Mouse (Mus musculus) bone marrow macrophage, adult 2 months (primary cell): Measurements from ENCODE around the gene Tmx2. TPM values are rescaled to one million over a fixed set of nuclear protein-coding genes. Genes with fewer than 3 reads are reported as not detected.
"Not testable (repeated sequence)": the region's sequence is repeated elsewhere in the genome, so short reads cannot be mapped to it uniquely, and the experiment has no call there.

Source experiments
- H3K27ac ChIP-seq: 2 replicates; pipeline ENCODE4 v1.5.1; 2012; ENCODE audit warnings: low read depth, low read length; ENCODE audit not compliant: insufficient read depth
- H3K4me1 ChIP-seq: 2 replicates; pipeline ENCODE4 v1.6.1; 2012; ENCODE audit warnings: low read length; ENCODE audit not compliant: control insufficient read depth, insufficient read depth
- H3K4me3 ChIP-seq: 2 replicates; pipeline ENCODE4 v1.5.1; 2012; ENCODE audit warnings: mild to moderate bottlenecking, low read length, moderate library complexity; ENCODE audit not compliant: insufficient read depth
- CTCF ChIP-seq: IDR thresholded peaks from 2 replicates; pipeline ENCODE4 v1.5.1; 2012; ENCODE audit warnings: low read depth, mild to moderate bottlenecking, low read length, moderate library complexity
- POLR2A ChIP-seq: IDR thresholded peaks from 2 replicates; pipeline ENCODE4 v1.6.1; 2012; ENCODE audit warnings: mild to moderate bottlenecking, low read depth, low read length, borderline replicate concordance
- polyA plus RNA-seq: library from polyadenylated mRNA; stranded (reverse); fragments of >200 nt; gene quantifications from 2 replicates; pipeline ENCODE4 v1.2.4, GENCODE M21; 2012; ENCODE audit not compliant: missing spikeins, insufficient read depth, insufficient read length

The Tmx2 gene
- 41.4 TPM in 2 replicates for polyA plus RNA-seq

DNA sequence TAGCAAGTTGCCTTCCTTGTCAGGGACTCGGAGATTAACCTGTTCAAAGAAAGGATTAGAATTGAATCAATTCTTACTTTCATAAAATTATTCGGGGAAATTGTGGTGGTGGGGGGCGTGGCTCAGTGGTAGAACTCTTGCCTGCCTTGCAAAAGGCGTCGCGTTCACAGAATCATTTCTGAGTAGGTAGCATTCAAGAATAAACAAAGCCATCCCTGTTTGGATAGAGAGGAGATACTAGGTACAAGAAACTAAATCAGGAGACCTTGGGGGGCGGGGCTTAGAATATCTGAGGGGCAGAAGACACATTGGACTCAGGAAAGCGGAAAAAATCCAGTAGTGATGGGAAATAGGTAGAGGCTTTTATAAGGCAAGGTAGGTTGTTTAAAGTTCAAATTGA, at the start of gene Tmx2:
Gene Tmx2 (minus strand): TSS at position 125 of the 400 bp plus-strand sequence.
- Histone ChIP-seq H3K4me3 (peak within 1 kb of the TSS; percentile 98), H3K4me1 (peaks cover 6% of the 10 kb centered on the region), H3K27ac (peak within 1 kb of the TSS; percentile 18; the same call in 1 of the 2 replicates)
- TF ChIP-seq POLR2A: no peak
- no peak for TF ChIP-seq CTCF

DNA sequence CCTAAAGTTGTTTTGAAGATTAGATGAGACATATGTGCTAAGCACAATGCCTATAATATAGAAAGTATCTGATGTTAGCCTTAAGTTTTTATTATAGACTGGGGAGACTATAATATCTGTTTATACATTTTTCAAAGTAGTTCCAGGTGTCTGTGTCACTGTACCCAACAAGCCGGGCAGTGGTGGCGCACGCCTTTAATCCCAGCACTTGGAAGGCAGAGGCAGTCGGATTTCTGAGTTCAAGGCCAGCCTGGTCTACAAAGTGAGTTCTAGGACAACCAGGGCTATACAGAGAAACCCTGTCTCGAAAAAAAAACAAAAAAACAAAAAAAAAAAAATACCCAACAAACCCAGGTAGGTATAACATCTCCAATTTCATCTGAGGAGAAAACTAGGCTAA, 49.3 kb upstream of the Tmx2 start:
- not testable (repeated sequence) for H3K4me3 ChIP-seq, H3K27ac ChIP-seq
- peaks cover 10% of the 10 kb centered on the region for H3K4me1 ChIP-seq

DNA sequence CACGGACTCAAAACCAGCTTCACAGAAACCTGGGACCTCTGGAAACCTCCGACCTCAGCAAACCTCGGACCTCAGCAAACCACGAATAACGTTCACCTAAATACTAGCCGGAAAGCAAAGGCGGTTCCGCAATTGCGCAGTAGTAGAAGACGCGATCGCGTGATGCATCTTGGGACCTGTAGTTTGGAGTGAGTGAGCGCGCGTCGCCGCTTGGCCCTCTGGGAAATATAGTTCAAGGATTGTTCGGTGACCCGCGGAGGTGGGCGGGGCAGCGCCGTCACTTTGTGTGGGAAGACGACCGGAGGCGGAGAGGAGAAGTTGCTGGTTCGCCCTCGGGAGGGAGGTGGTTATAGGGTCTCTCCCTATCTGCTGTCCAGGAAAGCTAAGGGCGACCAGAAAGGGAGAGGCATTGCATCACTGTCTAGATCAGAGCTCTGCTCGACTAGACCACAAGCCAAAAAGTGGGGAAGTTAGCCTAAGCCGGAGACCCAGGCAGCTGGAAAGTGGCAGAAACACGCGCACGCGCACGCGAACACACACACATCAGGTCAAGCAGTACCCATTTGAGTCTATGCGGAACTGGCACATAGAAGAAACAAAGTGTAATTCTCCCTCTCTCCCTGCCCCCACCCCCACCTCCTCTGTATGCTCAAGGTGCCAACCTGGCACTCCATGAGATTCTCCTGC, 48.4 kb upstream of the Tmx2 start, which contains the start of gene Clp1:
Gene Clp1 (minus strand): TSS at position 179 of the 687 bp plus-strand sequence.
- TF ChIP-seq POLR2A: no peak; the same call in 1 of the 2 replicates
- TF ChIP-seq CTCF: no peak
- peaks cover 9% of the 10 kb centered on the region for H3K4me1 ChIP-seq
- H3K4me3 ChIP-seq: peak within 1 kb of the TSS; percentile 68
- peak within 1 kb of the TSS; percentile 89 for H3K27ac ChIP-seq

DNA sequence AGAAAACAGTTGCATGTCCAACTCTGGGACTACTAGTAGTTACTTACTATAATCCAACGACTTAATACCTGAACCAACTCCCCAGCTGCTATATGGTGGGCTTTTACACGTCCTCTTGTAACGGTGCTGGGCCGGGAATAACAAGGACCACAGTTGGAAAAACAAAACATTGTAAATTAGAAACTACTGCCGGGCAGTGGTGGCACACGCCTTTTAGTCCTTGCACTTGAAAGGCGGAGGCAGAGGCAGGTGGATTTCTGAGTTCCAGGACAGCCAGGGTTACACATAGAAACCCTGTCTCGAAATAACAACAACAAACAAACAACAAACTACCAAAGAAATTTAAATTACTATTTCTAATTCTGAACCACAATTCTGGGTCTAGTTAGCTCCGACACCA, 47.8 kb upstream of the Tmx2 start:
- peaks cover 9% of the 10 kb centered on the region for H3K4me1 ChIP-seq
- no peak for TF ChIP-seq POLR2A
- TF ChIP-seq CTCF: no peak
- H3K4me3 ChIP-seq: peak overlapping the region; percentile 68
- no peak overlapping the region; the same call in 1 of the 2 replicates for H3K27ac ChIP-seq

DNA sequence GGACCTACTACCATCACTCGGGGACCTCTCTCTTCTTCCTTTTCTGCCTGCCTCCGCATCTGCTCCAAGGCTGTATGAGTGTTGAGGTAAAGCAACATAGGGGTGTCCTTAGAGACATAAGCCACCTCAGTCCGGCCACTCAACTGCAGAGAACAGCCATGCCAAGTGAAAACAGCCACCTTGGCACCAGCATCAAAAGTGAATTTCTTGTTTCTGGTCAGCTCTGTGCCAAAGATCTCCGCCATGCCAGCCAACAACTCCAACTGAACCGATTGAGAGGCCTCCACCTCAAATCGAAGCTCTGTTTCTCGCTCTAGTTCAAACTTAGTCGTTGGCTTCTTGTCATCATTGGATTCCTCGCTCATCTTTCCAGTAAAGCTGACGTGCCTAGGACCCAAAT, 46.8 kb upstream of the Tmx2 start:
- peak overlapping the region; percentile 68 for H3K4me3 ChIP-seq
- peaks cover 9% of the 10 kb centered on the region for H3K4me1 ChIP-seq
- TF ChIP-seq CTCF: no peak
- H3K27ac ChIP-seq: no peak overlapping the region

DNA sequence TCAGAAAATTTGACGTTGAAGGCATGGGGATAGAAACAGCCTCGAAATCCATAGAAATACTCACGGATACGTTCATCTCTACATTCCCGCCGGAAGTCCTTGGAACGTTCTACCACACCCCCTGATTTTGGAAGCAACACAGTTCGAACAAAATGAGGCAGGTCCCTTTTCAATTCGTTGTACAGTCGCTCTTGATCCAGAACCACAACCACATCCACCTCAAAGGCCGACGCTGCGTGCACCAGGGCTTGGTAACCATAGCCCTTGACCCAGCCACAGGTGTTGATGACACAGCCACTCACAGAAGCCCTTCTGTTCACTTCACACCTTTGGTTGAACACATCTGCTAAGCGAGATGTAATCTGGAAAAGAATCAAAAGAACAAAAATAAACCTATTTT, 44.9 kb upstream of the Tmx2 start:
- TF ChIP-seq CTCF (no peak), POLR2A (no peak)
- Histone ChIP-seq H3K27ac (no peak overlapping the region), H3K4me1 (peaks cover 9% of the 10 kb centered on the region), H3K4me3 (no peak overlapping the region)

DNA sequence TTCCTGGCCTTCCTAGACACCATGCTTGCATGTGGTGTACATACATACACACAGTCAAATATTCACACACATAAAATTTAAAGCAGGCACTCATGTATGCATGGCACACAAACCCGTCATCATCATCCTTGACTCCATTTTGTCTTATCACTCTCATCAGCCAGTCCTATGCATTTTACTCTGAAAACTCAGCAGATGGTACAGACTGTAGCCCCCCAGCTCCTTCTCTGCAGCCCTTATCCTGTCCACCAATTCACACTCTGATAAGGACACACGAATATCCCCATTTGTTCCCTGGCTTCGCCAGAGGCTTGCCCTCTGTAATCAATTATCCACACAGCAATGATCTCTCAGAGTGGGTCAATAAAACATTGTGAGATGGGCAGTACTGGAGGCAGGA, 42.2 kb upstream of the Tmx2 start:
- no peak overlapping the region for H3K27ac ChIP-seq
- H3K4me3 ChIP-seq: no peak overlapping the region
- TF ChIP-seq POLR2A (no peak), CTCF (no peak)
- H3K4me1 ChIP-seq: peaks cover 14% of the 10 kb centered on the region

DNA sequence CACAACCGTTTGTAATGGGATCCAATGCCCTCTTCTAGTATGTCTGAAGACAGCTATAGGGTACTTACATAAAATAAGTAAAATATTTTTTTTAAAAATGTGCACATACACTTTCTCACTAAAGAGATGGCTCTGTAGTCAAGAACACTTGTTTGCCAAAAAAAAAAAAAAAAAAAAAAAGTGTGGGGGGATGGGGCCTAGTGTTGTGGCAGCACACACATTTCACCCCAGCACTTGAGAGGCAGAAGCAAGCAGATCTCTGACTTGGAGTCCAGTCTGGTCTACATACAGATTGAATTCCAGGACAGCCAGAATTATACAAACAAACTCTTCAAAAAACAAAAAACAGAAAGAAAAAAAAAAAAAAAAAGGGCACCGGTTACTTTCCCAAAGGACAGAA, 41.8 kb upstream of the Tmx2 start:
- no peak overlapping the region for H3K27ac ChIP-seq
- TF ChIP-seq CTCF: no peak
- no peak for TF ChIP-seq POLR2A
- no peak overlapping the region for H3K4me3 ChIP-seq
- H3K4me1 ChIP-seq: peaks cover 10% of the 10 kb centered on the region

DNA sequence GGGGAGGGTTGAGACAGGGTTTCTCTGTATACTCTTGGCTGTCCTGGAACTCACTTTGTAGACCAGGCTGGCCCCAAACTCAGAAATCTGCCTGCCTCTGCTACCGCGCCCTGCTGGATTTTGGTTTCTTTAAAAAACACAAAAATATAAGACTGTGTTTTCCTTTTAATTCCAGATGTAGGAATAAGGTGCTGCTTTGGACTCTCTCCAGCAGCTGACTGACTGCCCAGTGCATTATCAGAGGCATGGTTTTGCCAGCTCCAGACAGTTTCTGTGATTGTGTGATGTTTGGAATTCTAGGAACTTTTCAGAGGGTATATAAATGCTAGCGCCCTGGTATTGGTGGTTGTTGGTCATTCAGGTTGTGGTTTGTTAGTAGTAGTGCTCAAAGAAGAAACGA, 38.4 kb upstream of the Tmx2 start:
- TF ChIP-seq CTCF: no peak
- no peak for TF ChIP-seq POLR2A
- Histone ChIP-seq H3K27ac (no peak overlapping the region), H3K4me1 (peaks cover 8% of the 10 kb centered on the region), H3K4me3 (no peak overlapping the region)

DNA sequence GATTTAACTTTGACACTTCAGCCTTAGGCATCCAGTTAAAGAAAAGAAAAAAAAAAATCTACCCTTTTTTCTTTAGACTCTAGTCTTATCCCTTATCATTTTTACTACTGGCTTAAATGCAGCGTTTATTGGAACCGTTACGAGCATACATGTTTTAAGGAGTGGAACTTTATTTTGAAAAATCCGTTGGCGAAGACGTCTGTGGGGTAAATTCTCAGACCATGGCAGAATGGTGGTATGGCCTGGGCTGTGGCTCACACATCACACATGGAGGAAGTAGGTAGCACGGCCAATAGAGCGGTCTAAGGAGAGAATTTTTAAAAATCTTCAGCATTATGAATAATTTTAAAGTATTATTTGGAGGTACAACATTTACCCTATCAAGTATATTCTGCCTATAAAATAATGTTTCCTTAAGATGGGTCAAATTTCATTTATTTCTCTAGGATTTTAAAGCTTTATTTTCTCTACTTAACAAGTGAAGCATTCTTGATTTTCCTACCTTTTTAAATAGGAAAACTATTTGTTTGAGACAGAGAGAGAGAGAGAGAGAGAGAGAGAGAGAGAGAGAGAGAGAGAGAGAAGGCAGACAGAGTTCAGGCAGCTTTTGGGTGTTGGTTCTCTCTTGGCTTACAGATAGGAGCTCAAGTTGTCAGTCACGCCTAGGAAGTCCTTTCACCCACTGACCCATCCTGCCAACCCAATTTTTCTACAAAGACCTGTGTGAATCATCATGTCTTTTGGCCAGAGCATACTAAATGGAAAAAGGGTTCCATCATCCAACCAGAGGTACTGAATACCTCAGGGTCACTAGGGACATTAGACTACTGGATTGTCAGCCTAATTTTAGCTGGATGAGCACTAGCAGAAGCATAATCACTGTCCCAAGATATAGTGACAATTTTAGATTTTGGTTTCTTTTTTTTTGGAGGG, 37.7 kb upstream of the Tmx2 start:
- H3K4me1 ChIP-seq: peaks cover 8% of the 10 kb centered on the region
- TF ChIP-seq POLR2A (no peak), CTCF (no peak)
- H3K27ac ChIP-seq: peak overlapping the region; percentile 66
- peak overlapping the region; percentile 84 for H3K4me3 ChIP-seq
